Mouse (Mus musculus) bone marrow, adult 2 months (tissue): Measurements from ENCODE around the gene Psen1.

Source experiments
- CTCF ChIP-seq: fragments of 200-500 bp; IDR thresholded peaks from 2 replicates; pipeline ENCODE4 v1.5.1; 2011; ENCODE audit warnings: low read length, control low read depth; ENCODE audit not compliant: control insufficient read depth, insufficient read depth
- POLR2A ChIP-seq: fragments of 200-500 bp; IDR thresholded peaks from 2 replicates; pipeline ENCODE4 v1.6.1; 2011; ENCODE audit warnings: low read depth, mild to moderate bottlenecking, control low read depth, low read length, borderline replicate concordance; ENCODE audit not compliant: control insufficient read depth

DNA sequence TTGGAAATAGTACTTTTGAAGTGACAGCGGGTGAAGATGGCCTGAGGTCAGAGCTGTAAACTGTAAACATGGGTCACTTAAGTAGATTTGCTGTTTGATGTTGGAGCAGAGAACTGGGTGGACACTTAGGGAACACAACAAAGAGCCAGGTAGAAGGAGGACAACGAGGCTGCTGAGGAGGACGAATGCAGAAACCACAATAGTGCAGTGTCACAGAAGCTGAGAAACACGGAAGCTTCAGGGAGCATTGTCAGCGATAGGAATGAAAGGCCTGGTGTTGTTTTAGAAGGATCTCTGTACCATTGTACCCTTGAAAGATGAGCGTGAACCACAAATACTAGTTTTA is 1.1 kb downstream of the Psen1 start:
- TF ChIP-seq CTCF (no peak), POLR2A (no peak)
